Mouse (Mus musculus): Measurements from ENCODE around the gene Exoc3l2.
"Not testable (repeated sequence)": the region's sequence is repeated elsewhere in the genome, so short reads cannot be mapped to it uniquely, and the experiment has no call there.

Gene Exoc3l2

GRCm38 (mm10) chr7:19489525-19489924 lies 26.4 kb downstream of the Exoc3l2 start:
- no peak for DNase-seq (ENCODE audit: low read depth)

GRCm38 (mm10) chr7:19491731-19492130 lies 28.6 kb downstream of the Exoc3l2 start:
- no peak for DNase-seq (ENCODE audit: low read depth)

- DNase-seq (ENCODE audit: low read depth), result no peak
Observed at GRCm38 (mm10) chr7:19494751-19495474, 31.8 kb downstream of the Exoc3l2 start.

GRCm38 (mm10) chr7:19495521-19496213 lies 32.5 kb downstream of the Exoc3l2 start:
- no peak for DNase-seq (ENCODE audit: low read depth)

GRCm38 (mm10) chr7:19496214-19496555 lies 33.1 kb downstream of the Exoc3l2 start:
- no peak for DNase-seq (ENCODE audit: low read depth)

- DNase-seq (ENCODE audit: low read depth), result no peak
Observed at GRCm38 (mm10) chr7:19498326-19498725, 35.2 kb downstream of the Exoc3l2 start.

- no peak for DNase-seq (ENCODE audit: low read depth)
Observed at GRCm38 (mm10) chr7:19500420-19501363, 37.6 kb downstream of the Exoc3l2 start.

- DNase-seq (ENCODE audit: low read depth), result no peak
Observed at GRCm38 (mm10) chr7:19501658-19502057, 38.5 kb downstream of the Exoc3l2 start.

- DNase-seq (ENCODE audit: low read depth), result no peak
Observed at GRCm38 (mm10) chr7:19503481-19504068, 40.4 kb downstream of the Exoc3l2 start.

GRCm38 (mm10) chr7:19506326-19506725 lies 43.2 kb downstream of the Exoc3l2 start:
- DNase-seq (ENCODE audit: low read depth), result no peak

GRCm38 (mm10) chr7:19506969-19507611 lies 44.0 kb downstream of the Exoc3l2 start:
- DNase-seq (ENCODE audit: low read depth), result no peak

- DNase-seq (ENCODE audit: low read depth), result no peak
Observed at GRCm38 (mm10) chr7:19507612-19507981, 44.5 kb downstream of the Exoc3l2 start.

GRCm38 (mm10) chr7:19508150-19508923 lies 45.2 kb downstream of the Exoc3l2 start, which contains the start of the genes Bloc1s3 and Trappc6a:
TSS of gene Bloc1s3 (minus strand) at chr7:19508367.
TSS of gene Trappc6a (plus strand) at chr7:19508395.
- peak; percentile 88 for DNase-seq (ENCODE audit: low read depth)

- DNase-seq (ENCODE audit: low read depth), result no peak
Observed at GRCm38 (mm10) chr7:19508924-19509568, 45.9 kb downstream of the Exoc3l2 start.

- DNase-seq (ENCODE audit: low read depth), result no peak
Observed at GRCm38 (mm10) chr7:19509786-19510185, 46.7 kb downstream of the Exoc3l2 start.

GRCm38 (mm10) chr7:19511934-19512333 lies 48.8 kb downstream of the Exoc3l2 start:
- not testable (repeated sequence) for DNase-seq (ENCODE audit: low read depth)

- DNase-seq (ENCODE audit: low read depth), result no peak
Observed at GRCm38 (mm10) chr7:19512353-19512752, 49.2 kb downstream of the Exoc3l2 start.

GRCm38 (mm10) chr7:19517652-19518365 lies 54.7 kb downstream of the Exoc3l2 start, which contains the start of gene Nkpd1:
TSS of gene Nkpd1 (plus strand) at chr7:19517838.
- no peak for DNase-seq (ENCODE audit: low read depth)

GRCm38 (mm10) chr7:19520032-19520431 lies 56.9 kb downstream of the Exoc3l2 start:
- no peak for DNase-seq (ENCODE audit: low read depth)
